Comparison of ENCODE assay signal across 9 mouse cellular contexts in the genomic region with DNA sequence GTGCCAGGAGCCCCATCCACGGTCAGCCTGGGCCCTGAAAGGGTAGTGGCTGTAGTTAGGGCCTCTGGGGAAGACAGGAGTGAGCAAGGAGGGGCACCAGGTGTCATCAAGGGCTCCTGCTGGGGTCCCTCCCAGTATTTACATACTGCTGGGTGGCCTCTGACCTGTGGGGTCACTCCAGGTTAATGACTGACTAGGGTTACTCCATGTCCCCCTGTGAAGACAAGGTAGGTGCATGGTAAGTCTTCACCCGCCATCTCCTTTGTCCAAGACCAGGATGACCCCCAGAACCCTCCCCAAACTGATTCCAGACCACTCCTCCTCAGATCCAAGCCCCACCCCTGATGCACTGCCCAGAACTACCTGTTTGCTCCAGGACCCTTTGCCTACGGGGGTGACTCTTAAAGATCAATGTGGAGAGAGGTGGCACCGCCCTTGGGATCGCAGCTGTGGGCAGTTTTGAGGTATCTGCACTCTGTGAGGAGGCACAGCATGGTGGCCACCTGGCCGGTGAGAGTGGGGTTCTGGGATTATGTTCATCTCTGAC. TPM values are rescaled to one million over a fixed set of nuclear protein-coding genes. Genes with fewer than 3 reads are reported as not detected.
DNase-seq lines count a peak whose midpoint lies in the region; ATAC-seq and TF ChIP-seq lines count a peak whose summit lies in the region.
"Had no signal": no experiment of that assay in that cellular context is flagged by ENCODE, and none has a peak within 500 bp of the region (broad histone marks: within the 10 kb centered on the region; RNA-seq: fewer than 3 reads in every experiment).

A gene (minus strand): TSS at position 111 of the 547 bp plus-strand sequence.

- H3K9me3 ChIP-seq in heart, embryonic 16.5 days (replicated peaks; ENCODE audit: control insufficient read depth, low read length), result no peaks in the 10 kb centered on the region
- no peaks in the 10 kb centered on the region for H3K9me3 ChIP-seq in neural tube, embryonic 12.5 days
- no peaks in the 10 kb centered on the region for H3K9me3 ChIP-seq in intestine, postnatal 0 days (ENCODE audit: control insufficient read depth)
- H3K9me3 ChIP-seq in midbrain, embryonic 15.5 days, result no peaks in the 10 kb centered on the region

- no peaks in the 10 kb centered on the region for H3K36me3 ChIP-seq in heart, embryonic 16.5 days (ENCODE audit: control insufficient read depth, insufficient read depth)
- H3K36me3 ChIP-seq in neural tube, embryonic 12.5 days, result no peaks in the 10 kb centered on the region
- no peaks in the 10 kb centered on the region for H3K36me3 ChIP-seq in intestine, postnatal 0 days (ENCODE audit: control insufficient read depth, insufficient read depth)
- H3K36me3 ChIP-seq in midbrain, embryonic 15.5 days (replicated peaks), result no peaks in the 10 kb centered on the region

- H3K9ac ChIP-seq in heart, embryonic 16.5 days (ENCODE audit: low read length), result peak within 1 kb of the TSS; percentile 38
- 0 out of 2 replicates have a peak within 1 kb of the TSS, but pooled peaks have one; percentile 10 for H3K9ac ChIP-seq in neural tube, embryonic 12.5 days
- peak within 1 kb of the TSS; percentile 23; the same call in 1 of the 2 replicates for H3K9ac ChIP-seq in intestine, postnatal 0 days (ENCODE audit: low read depth, low read length)
- no peak within 1 kb of the TSS for H3K9ac ChIP-seq in midbrain, embryonic 15.5 days

- no peak for TF ChIP-seq CTCF in intestine, postnatal 0 days (IDR thresholded peaks at IDR 0.05; ENCODE audit: low read depth)

- peak within 1 kb of the TSS; percentile 39 for H3K4me2 ChIP-seq in heart, embryonic 16.5 days (ENCODE audit: low read depth, low read length)
- H3K4me2 ChIP-seq in neural tube, embryonic 12.5 days (replicated peaks), result 0 out of 2 replicates have a peak within 1 kb of the TSS, but pooled peaks have one; percentile 15
- H3K4me2 ChIP-seq in intestine, postnatal 0 days (replicated peaks; ENCODE audit: low read depth), result peak within 1 kb of the TSS; percentile 67
- no peak within 1 kb of the TSS for H3K4me2 ChIP-seq in midbrain, embryonic 15.5 days

- DNase-seq in heart, adult 18-20 months, result no peak
- DNase-seq in neural tube, embryonic 10.5 days (ENCODE audit: extremely low spot score, low spot score), result no peak
- DNase-seq in yolk sac, embryonic 10.5 days (ENCODE audit: low spot score), result peak; percentile 84
- no peak for DNase-seq in frontal cortex, postnatal 10 days (ENCODE audit: low spot score in 2 of 2)

- peaks cover 30% of the 10 kb centered on the region for H3K4me1 ChIP-seq in heart, embryonic 16.5 days (ENCODE audit: control insufficient read depth, insufficient read depth, low read length)
- peaks cover 15% of the 10 kb centered on the region; the same call in 1 of the 2 replicates for H3K4me1 ChIP-seq in neural tube, embryonic 12.5 days
- 0 out of 2 replicates have a peak, but pooled peaks cover 2% of the 10 kb centered on the region for H3K4me1 ChIP-seq in intestine, postnatal 0 days (replicated peaks; ENCODE audit: control insufficient read depth, insufficient read depth, low read length)
- H3K4me1 ChIP-seq in midbrain, embryonic 15.5 days, result peaks cover 24% of the 10 kb centered on the region

- no peaks in the 10 kb centered on the region for H3K27me3 ChIP-seq in heart, embryonic 16.5 days (ENCODE audit: control insufficient read depth, insufficient read depth, low read length)
- peaks cover 7% of the 10 kb centered on the region; the same call in 1 of the 2 replicates for H3K27me3 ChIP-seq in neural tube, embryonic 12.5 days (replicated peaks)
- no peaks in the 10 kb centered on the region for H3K27me3 ChIP-seq in intestine, postnatal 0 days (replicated peaks; ENCODE audit: control insufficient read depth, insufficient read depth, low read length)
- H3K27me3 ChIP-seq in midbrain, embryonic 15.5 days (replicated peaks), result no peaks in the 10 kb centered on the region; the same call in 1 of the 2 replicates

- 83% methylated on average over 6 of the region's 6 CpGs for WGBS in heart, embryonic 16.5 days
- 69% methylated on average over 6 of the region's 6 CpGs for WGBS in neural tube, embryonic 12.5 days
- 78% methylated on average over 6 of the region's 6 CpGs for WGBS in intestine, postnatal 0 days
- 86% methylated on average over 6 of the region's 6 CpGs for WGBS in midbrain, embryonic 15.5 days

- ATAC-seq in heart, embryonic 16.5 days (replicated peaks; ENCODE audit: extremely low read depth, insufficient read depth, low FRiP score), result no peak
- no peak for ATAC-seq in neural tube, embryonic 12.5 days (ENCODE audit: low FRiP score, low read depth)
- ATAC-seq in intestine, postnatal 0 days, result no peak
- no peak for ATAC-seq in midbrain, embryonic 15.5 days (replicated peaks)

- H3K27ac ChIP-seq in heart, embryonic 16.5 days (ENCODE audit: low read length), result peak within 1 kb of the TSS; percentile 21; the same call in 1 of the 2 replicates
- no peak within 1 kb of the TSS for H3K27ac ChIP-seq in neural tube, embryonic 12.5 days
- H3K27ac ChIP-seq in intestine, postnatal 0 days (ENCODE audit: low read depth, low read length), result peak within 1 kb of the TSS; percentile 78
- H3K27ac ChIP-seq in midbrain, embryonic 15.5 days, result no peak within 1 kb of the TSS
- H3K27ac ChIP-seq: layer of hippocampus, adult 2 months had no signal

- peak within 1 kb of the TSS; percentile 6; the same call in 1 of the 2 replicates for H3K4me3 ChIP-seq in heart, embryonic 16.5 days (ENCODE audit: low read length)
- H3K4me3 ChIP-seq in neural tube, embryonic 12.5 days, result no peak within 1 kb of the TSS
- peak within 1 kb of the TSS; percentile 33 for H3K4me3 ChIP-seq in intestine, postnatal 0 days (ENCODE audit: low read depth, low read length)
- H3K4me3 ChIP-seq in midbrain, embryonic 15.5 days, result no peak within 1 kb of the TSS
- H3K4me3 ChIP-seq: layer of hippocampus, adult 2 months had no signal

RNA-seq across cellular contexts. Expression of the gene that starts here (rescaled TPM):
- 1.2 and 1.6 TPM in 2 replicates for polyA plus RNA-seq in heart, embryonic 16.5 days (2015; fragmentation: Nextera tagmentation; extraction: Ambion mirVana)
- total RNA-seq in heart, adult 18-20 months (2021), result 1 to 10 TPM; 1.4 to 2.0 TPM
- polyA plus RNA-seq in neural tube, embryonic 12.5 days (2016; fragmentation: Nextera tagmentation; extraction: Ambion mirVana), result 0.14 TPM in 1 of 2 replicates, not detected in the other
- 1.7 and 1.9 TPM in 2 replicates for polyA plus RNA-seq in intestine, postnatal 0 days (2015; fragmentation: Nextera tagmentation; extraction: Ambion mirVana)
- polyA plus RNA-seq in midbrain, embryonic 15.5 days (2015; fragmentation: Nextera tagmentation; extraction: Ambion mirVana), result 0.13 and 0.19 TPM in 2 replicates

Comparison
In these comparisons a context has a peak if more than half of its experiments do, and no peak if none do; other contexts are left out.
1. H3K27ac ChIP-seq: peak in heart, embryonic 16.5 days (single experiment) and intestine, postnatal 0 days (single experiment); none in neural tube, embryonic 12.5 days (single experiment) and midbrain, embryonic 15.5 days (single experiment).
2. H3K4me3 ChIP-seq: peak in heart, embryonic 16.5 days (single experiment) and intestine, postnatal 0 days (single experiment); none in neural tube, embryonic 12.5 days (single experiment) and midbrain, embryonic 15.5 days (single experiment).